Mouse (Mus musculus): ENCODE data around the gene Plbd2. TPM values are rescaled to one million over a fixed set of nuclear protein-coding genes. Genes with fewer than 3 reads are reported as not detected.
A peak's percentile ranks its signal among the peaks of the same experiment; 100 is the strongest.

Gene Plbd2
- polyA plus RNA-seq, 1 experiment, result 75.3 TPM

- Histone ChIP-seq H3K79me2 (ENCODE audit: control insufficient read depth, insufficient read depth) (no peaks in the 10 kb centered on the region), H3ac (ENCODE audit: control insufficient read depth, insufficient read length) (no peak overlapping the region), H3K27me3 (ENCODE audit: control insufficient read depth, insufficient read depth, insufficient read length) (peaks cover 78% of the 10 kb centered on the region), H3K4me2 (ENCODE audit: low read depth) (no peak overlapping the region), H3K36me3 (ENCODE audit: control insufficient read depth, insufficient read depth) (no peaks in the 10 kb centered on the region), H3K4me3 (no peak overlapping the region)
- no peak for TF ChIP-seq TCF12 (IDR thresholded peaks at IDR 0.05; ENCODE audit: insufficient read depth, poor library complexity, severe bottlenecking)
- no peak for TF ChIP-seq REST (IDR thresholded peaks at IDR 0.05; ENCODE audit: insufficient read depth, insufficient read length)
- no peak for TF ChIP-seq SRF (IDR thresholded peaks at IDR 0.05; ENCODE audit: control insufficient read depth, insufficient read length, low read depth)
- TF ChIP-seq MAX (IDR thresholded peaks at IDR 0.05; ENCODE audit: low read depth), result no peak
- TF ChIP-seq POLR2AphosphoS2 (IDR thresholded peaks at IDR 0.05; ENCODE audit: insufficient read length, low read depth), result no peak
- no peak for TF ChIP-seq MYOG (IDR thresholded peaks at IDR 0.05; ENCODE audit: control insufficient read depth in 1 of 3, insufficient read depth in 1 of 3, insufficient read length in 2 of 3, low read depth in 2 of 3)
- TF ChIP-seq E2F4 (IDR thresholded peaks at IDR 0.05; ENCODE audit: insufficient read depth), result no peak
- TF ChIP-seq CEBPB (IDR thresholded peaks at IDR 0.05; ENCODE audit: insufficient read depth, poor library complexity, severe bottlenecking), result no peak
- no peak for TF ChIP-seq USF1 (IDR thresholded peaks at IDR 0.05; ENCODE audit: low read depth)
- no peak for TF ChIP-seq TCF3 (IDR thresholded peaks at IDR 0.05; ENCODE audit: insufficient read length, low read depth)
- no peak for TF ChIP-seq MYOD1 (IDR thresholded peaks at IDR 0.05; ENCODE audit: control insufficient read depth in 1 of 3, insufficient read length in 2 of 3, low read depth in 2 of 3)
- no peak for TF ChIP-seq POLR2A (IDR thresholded peaks at IDR 0.05; ENCODE audit: insufficient read length, low read depth)
These were observed 65.9 kb downstream of the Plbd2 start for GRCm38 (mm10) chr5:120437539-120437938.

GRCm38 (mm10) chr5:120436885-120437495 lies 66.4 kb downstream of the Plbd2 start:
- no peaks in the 10 kb centered on the region for H3K79me2 ChIP-seq (ENCODE audit: control insufficient read depth, insufficient read depth)
- H3ac ChIP-seq (ENCODE audit: control insufficient read depth, insufficient read length), result no peak overlapping the region
- no peak overlapping the region for H3K4me3 ChIP-seq
- no peaks in the 10 kb centered on the region for H3K36me3 ChIP-seq (ENCODE audit: control insufficient read depth, insufficient read depth)
- TF ChIP-seq SRF (IDR thresholded peaks at IDR 0.05; ENCODE audit: control insufficient read depth, insufficient read length, low read depth) (no peak), MYOG (IDR thresholded peaks at IDR 0.05; ENCODE audit: control insufficient read depth in 1 of 3, insufficient read depth in 1 of 3, insufficient read length in 2 of 3, low read depth in 2 of 3) (no peak), E2F4 (IDR thresholded peaks at IDR 0.05; ENCODE audit: insufficient read depth) (no peak), USF1 (IDR thresholded peaks at IDR 0.05; ENCODE audit: low read depth) (no peak), TCF3 (IDR thresholded peaks at IDR 0.05; ENCODE audit: insufficient read length, low read depth) (no peak), MYOD1 (IDR thresholded peaks at IDR 0.05; ENCODE audit: control insufficient read depth in 1 of 3, insufficient read length in 2 of 3, low read depth in 2 of 3) (no peak), CEBPB (IDR thresholded peaks at IDR 0.05; ENCODE audit: insufficient read depth, poor library complexity, severe bottlenecking) (no peak), POLR2AphosphoS2 (IDR thresholded peaks at IDR 0.05; ENCODE audit: insufficient read length, low read depth) (no peak)
- H3K27me3 ChIP-seq (ENCODE audit: control insufficient read depth, insufficient read depth, insufficient read length), result peaks cover 84% of the 10 kb centered on the region
- H3K4me2 ChIP-seq (ENCODE audit: low read depth), result no peak overlapping the region

GRCm38 (mm10) chr5:120435731-120436501 lies 67.5 kb downstream of the Plbd2 start:
- no peaks in the 10 kb centered on the region for H3K79me2 ChIP-seq (ENCODE audit: control insufficient read depth, insufficient read depth)
- peaks cover 94% of the 10 kb centered on the region for H3K27me3 ChIP-seq (ENCODE audit: control insufficient read depth, insufficient read depth, insufficient read length)
- H3K4me3 ChIP-seq, result no peak overlapping the region
- peak overlapping the region; percentile 30 for H3K4me2 ChIP-seq (ENCODE audit: low read depth)
- no peak overlapping the region for H3ac ChIP-seq (ENCODE audit: control insufficient read depth, insufficient read length)
- no peaks in the 10 kb centered on the region for H3K36me3 ChIP-seq (ENCODE audit: control insufficient read depth, insufficient read depth)
- TF ChIP-seq CEBPB (IDR thresholded peaks at IDR 0.05; ENCODE audit: insufficient read depth, poor library complexity, severe bottlenecking) (no peak), USF1 (IDR thresholded peaks at IDR 0.05; ENCODE audit: low read depth) (no peak), MYOD1 (IDR thresholded peaks at IDR 0.05; ENCODE audit: control insufficient read depth in 1 of 3, insufficient read length in 2 of 3, low read depth in 2 of 3) (no peak), POLR2AphosphoS2 (IDR thresholded peaks at IDR 0.05; ENCODE audit: insufficient read length, low read depth) (no peak), MAX (IDR thresholded peaks at IDR 0.05; ENCODE audit: low read depth) (no peak), SRF (IDR thresholded peaks at IDR 0.05; ENCODE audit: control insufficient read depth, insufficient read length, low read depth) (no peak), E2F4 (IDR thresholded peaks at IDR 0.05; ENCODE audit: insufficient read depth) (no peak), TCF12 (IDR thresholded peaks at IDR 0.05; ENCODE audit: insufficient read depth, poor library complexity, severe bottlenecking) (no peak), MYOG (IDR thresholded peaks at IDR 0.05; ENCODE audit: control insufficient read depth in 1 of 3, insufficient read depth in 1 of 3, insufficient read length in 2 of 3, low read depth in 2 of 3) (no peak), POLR2A (IDR thresholded peaks at IDR 0.05; ENCODE audit: insufficient read length, low read depth) (no peak), REST (IDR thresholded peaks at IDR 0.05; ENCODE audit: insufficient read depth, insufficient read length) (no peak), TCF3 (IDR thresholded peaks at IDR 0.05; ENCODE audit: insufficient read length, low read depth) (no peak)

- Histone ChIP-seq H3ac (ENCODE audit: control insufficient read depth, insufficient read length) (no peak overlapping the region), H3K4me2 (ENCODE audit: low read depth) (no peak overlapping the region), H3K36me3 (ENCODE audit: control insufficient read depth, insufficient read depth) (no peaks in the 10 kb centered on the region), H3K27me3 (ENCODE audit: control insufficient read depth, insufficient read depth, insufficient read length) (peaks cover 96% of the 10 kb centered on the region), H3K4me3 (no peak overlapping the region), H3K79me2 (ENCODE audit: control insufficient read depth, insufficient read depth) (no peaks in the 10 kb centered on the region)
- TF ChIP-seq MYOD1 (IDR thresholded peaks at IDR 0.05; ENCODE audit: control insufficient read depth in 1 of 3, insufficient read length in 2 of 3, low read depth in 2 of 3) (no peak), E2F4 (IDR thresholded peaks at IDR 0.05; ENCODE audit: insufficient read depth) (no peak), POLR2A (IDR thresholded peaks at IDR 0.05; ENCODE audit: insufficient read length, low read depth) (no peak), TCF12 (IDR thresholded peaks at IDR 0.05; ENCODE audit: insufficient read depth, poor library complexity, severe bottlenecking) (no peak), SRF (IDR thresholded peaks at IDR 0.05; ENCODE audit: control insufficient read depth, insufficient read length, low read depth) (no peak), MYOG (IDR thresholded peaks at IDR 0.05; ENCODE audit: control insufficient read depth in 1 of 3, insufficient read depth in 1 of 3, insufficient read length in 2 of 3, low read depth in 2 of 3) (peak in 1 of 3 experiments; percentile 8), MAX (IDR thresholded peaks at IDR 0.05; ENCODE audit: low read depth) (no peak)
These were observed 68.3 kb downstream of the Plbd2 start for GRCm38 (mm10) chr5:120435006-120435681.
